Mouse (Mus musculus) adipocyte (in vitro differentiated cells): ENCODE results near the gene Olfr1386.
"Not testable (repeated sequence)": the region's sequence is repeated elsewhere in the genome, so short reads cannot be mapped to it uniquely, and the experiment has no call there.

Experiments used
- DNase-seq: peaks from one replicate; pipeline ENCODE4 v3.0.0-alpha.2; 2016; ENCODE audit warnings: low spot score

Olfr1386 gene

GRCm38 (mm10) chr11:49464746-49465145, at the start of gene Olfr1386:
Gene Olfr1386, plus strand, starts transcription at chr11:49465046.
- not testable (repeated sequence) for DNase-seq

GRCm38 (mm10) chr11:49422767-49423166, 42.1 kb upstream of the Olfr1386 start, which contains the start of gene Olfr1389:
Gene Olfr1389, plus strand, starts transcription at chr11:49423067.
- no peak for DNase-seq

GRCm38 (mm10) chr11:49425257-49425927, 39.5 kb upstream of the Olfr1386 start:
- DNase-seq = no peak

- peak; percentile 13 for DNase-seq
These were observed 35.2 kb upstream of the Olfr1386 start for GRCm38 (mm10) chr11:49429641-49430040.

GRCm38 (mm10) chr11:49436411-49436810, 28.4 kb upstream of the Olfr1386 start, which contains the start of gene Olfr1388:
Gene Olfr1388, plus strand, starts transcription at chr11:49436624.
- peak; percentile 12 for DNase-seq

GRCm38 (mm10) chr11:49455043-49455442, 9.8 kb upstream of the Olfr1386 start, which contains the start of gene Olfr1387:
Gene Olfr1387, plus strand, starts transcription at chr11:49455343.
- no peak for DNase-seq

GRCm38 (mm10) chr11:49485973-49486372, 21.1 kb downstream of the Olfr1386 start:
- no peak for DNase-seq

GRCm38 (mm10) chr11:49488770-49489169, 23.9 kb downstream of the Olfr1386 start, which contains the start of gene Olfr1385:
Gene Olfr1385, plus strand, starts transcription at chr11:49489070.
- DNase-seq = not testable (repeated sequence)

- DNase-seq = no peak
These were observed 53.2 kb downstream of the Olfr1386 start for GRCm38 (mm10) chr11:49518086-49518485.

GRCm38 (mm10) chr11:49519348-49519747, 54.5 kb downstream of the Olfr1386 start, which contains the start of gene Olfr1383:
Gene Olfr1383, plus strand, starts transcription at chr11:49519648.
- DNase-seq = no peak
